Mouse (Mus musculus) ES-E14 (cell line): ENCODE data around the gene Krtap24-1. TPM values are rescaled to one million over a fixed set of nuclear protein-coding genes. Genes with fewer than 3 reads are reported as not detected.

ENCODE experiments used
- DNase-seq: peaks from one replicate; pipeline ENCODE4 v3.0.0-alpha.2; 2013; ENCODE audit warnings: low read depth, low spot score
- H3K27ac ChIP-seq: 2 replicates; pipeline ENCODE4 v1.5.1; 2012; ENCODE audit warnings: low read depth, mild to moderate bottlenecking, low read length, moderate library complexity, mixed read lengths; ENCODE audit not compliant: poor library complexity, insufficient read depth, severe bottlenecking
- H3K36me3 ChIP-seq: 2 replicates; pipeline ENCODE4 v1.6.1; 2012; ENCODE audit warnings: mild to moderate bottlenecking, low read length, moderate library complexity, mixed read lengths; ENCODE audit not compliant: control insufficient read depth, poor library complexity, insufficient read depth, severe bottlenecking
- H3K4me1 ChIP-seq, 2 experiments: fragments of 150-350 bp in 1 of 2; sonication (generic) in 1 of 2; 2 replicates each; pipeline ENCODE4 v1.6.1; 2012; ENCODE audit warnings: low read length in 2 of 2, mild to moderate bottlenecking in 1 of 2, mixed read lengths in 1 of 2; ENCODE audit not compliant: control insufficient read depth in 2 of 2, insufficient read depth in 2 of 2, poor library complexity in 1 of 2
- H3K4me3 ChIP-seq, 2 experiments: fragments of 150-350 bp in 1 of 2; sonication (generic) in 1 of 2; 2 replicates each; pipeline ENCODE4 v1.5.1; 2012; ENCODE audit warnings: low read length in 2 of 2, low read depth in 1 of 2, mild to moderate bottlenecking in 1 of 2, mixed read lengths in 1 of 2; ENCODE audit not compliant: insufficient read depth in 1 of 2, poor library complexity in 1 of 2, severe bottlenecking in 1 of 2
- H3K9ac ChIP-seq: 2 replicates; pipeline ENCODE4 v1.6.1; 2012; ENCODE audit warnings: low read depth, mild to moderate bottlenecking, low read length, mixed read lengths; ENCODE audit not compliant: poor library complexity, insufficient read depth, severe bottlenecking
- H3K9me3 ChIP-seq: fragments of 150-350 bp; sonication (generic); 2 replicates; pipeline ENCODE4 v1.6.1; 2012; ENCODE audit warnings: low read depth, mild to moderate bottlenecking, low read length; ENCODE audit not compliant: control insufficient read depth, insufficient read depth
- CHD2 ChIP-seq: IDR thresholded peaks from 2 replicates; pipeline ENCODE4 v1.6.1; 2014; ENCODE audit warnings: mild to moderate bottlenecking, low read depth, low read length, inconsistent platforms
- HCFC1 ChIP-seq: IDR thresholded peaks from 2 replicates; pipeline ENCODE4 v1.6.1; 2012; ENCODE audit warnings: low read length, inconsistent platforms, borderline replicate concordance; ENCODE audit not compliant: insufficient read depth
- MAFK ChIP-seq: IDR thresholded peaks from 2 replicates; pipeline ENCODE4 v1.6.1; 2014; ENCODE audit warnings: mild to moderate bottlenecking, low read depth, low read length, inconsistent platforms; ENCODE audit not compliant: insufficient read depth
- ZC3H11A ChIP-seq: IDR thresholded peaks from 2 replicates; pipeline ENCODE4 v1.6.1; 2012; ENCODE audit warnings: low read depth, mild to moderate bottlenecking, inconsistent platforms, low read length, borderline replicate concordance
- ZNF384 ChIP-seq: IDR thresholded peaks from 2 replicates; pipeline ENCODE4 v1.6.1; 2012; ENCODE audit warnings: low read depth, low read length, inconsistent platforms
- in situ Hi-C, 2 experiments: fragments of 600-800 bp; cut with MboI; formaldehyde crosslinking; loops; one replicate each; pipeline ENCODE4 v1.15.1; 2025; ENCODE audit warnings: low sequenced_read_pairs in 2 of 2, inconsistent platforms in 1 of 2; ENCODE audit not compliant: unreplicated experiment in 2 of 2
- total RNA-seq: library from RNA; depleted of rRNA; stranded (reverse); fragments of 300-350 nt; gene quantifications from 2 replicates; pipeline ENCODE4 v1.2.3, GENCODE M21; 2012; rRNA removed

The Krtap24-1 gene
- total RNA-seq: not detected in 2 replicates

- no peaks in the 10 kb centered on the region for H3K4me1 ChIP-seq
- no peaks in the 10 kb centered on the region for H3K9me3 ChIP-seq
- in situ Hi-C loops: no loop called here
- H3K4me3 ChIP-seq: no peak within 1 kb of the TSS
- H3K27ac ChIP-seq: no peak within 1 kb of the TSS
- TF ChIP-seq CHD2 (no peak), MAFK (no peak), ZC3H11A (no peak), ZNF384 (no peak), HCFC1 (no peak)
- H3K36me3 ChIP-seq: no peaks in the 10 kb centered on the region
- DNase-seq: no peak
- H3K9ac ChIP-seq: no peak within 1 kb of the TSS
Measured at GRCm38 (mm10) chr16:88611922-88612321, at the start of gene Krtap24-1. Gene Krtap24-1 (minus strand): TSS chr16:88612279.

GRCm38 (mm10) chr16:88657426-88657825 lies 45.3 kb upstream of the Krtap24-1 start:
- no peaks in the 10 kb centered on the region for H3K4me1 ChIP-seq
- TF ChIP-seq ZNF384: no peak
- DNase-seq: no peak
- H3K36me3 ChIP-seq: no peaks in the 10 kb centered on the region
- no peaks in the 10 kb centered on the region for H3K9me3 ChIP-seq
- no peak overlapping the region for H3K27ac ChIP-seq
- H3K9ac ChIP-seq: no peak overlapping the region
- H3K4me3 ChIP-seq: no peak overlapping the region
- in situ Hi-C loops: no loop called here

- H3K27ac ChIP-seq: no peak overlapping the region
- in situ Hi-C loops: no loop called here
- DNase-seq: no peak
- H3K9ac ChIP-seq: no peak overlapping the region
- no peak overlapping the region for H3K4me3 ChIP-seq
- no peaks in the 10 kb centered on the region for H3K36me3 ChIP-seq
- H3K4me1 ChIP-seq: no peaks in the 10 kb centered on the region
- TF ChIP-seq CHD2 (no peak), ZC3H11A (no peak), ZNF384 (no peak), HCFC1 (no peak), MAFK (no peak)
- no peaks in the 10 kb centered on the region for H3K9me3 ChIP-seq
Measured at GRCm38 (mm10) chr16:88651952-88652351, 39.9 kb upstream of the Krtap24-1 start.

- Histone ChIP-seq H3K9me3 (no peaks in the 10 kb centered on the region), H3K9ac (no peak overlapping the region), H3K4me3 (no peak overlapping the region), H3K36me3 (no peaks in the 10 kb centered on the region), H3K4me1 (no peaks in the 10 kb centered on the region), H3K27ac (no peak overlapping the region)
- TF ChIP-seq ZNF384 (no peak), HCFC1 (no peak), ZC3H11A (no peak), MAFK (no peak), CHD2 (no peak)
- in situ Hi-C loops: no loop called here
- no peak for DNase-seq
Measured at GRCm38 (mm10) chr16:88651082-88651481, 39.0 kb upstream of the Krtap24-1 start.

- Histone ChIP-seq H3K4me3 (no peak within 1 kb of the TSS), H3K4me1 (no peaks in the 10 kb centered on the region), H3K9ac (no peak within 1 kb of the TSS), H3K36me3 (no peaks in the 10 kb centered on the region), H3K9me3 (no peaks in the 10 kb centered on the region), H3K27ac (no peak within 1 kb of the TSS)
- no peak for DNase-seq
- TF ChIP-seq ZNF384 (no peak), ZC3H11A (no peak), CHD2 (no peak), MAFK (no peak), HCFC1 (no peak)
- in situ Hi-C loops: no loop called here
Measured at GRCm38 (mm10) chr16:88647358-88647846, 35.3 kb upstream of the Krtap24-1 start, which contains the start of gene Krtap26-1. Gene Krtap26-1 (minus strand): TSS chr16:88647796.
